Mouse (Mus musculus) neural tube, embryonic 12.5 days (tissue): ENCODE measurements at regions not wholly inside any gene's neighbourhood (a gene's known extent, or its start where the extent isn't known, plus 50 kb on each side); places are given as distances from the start of the nearest gene placed in this dataset.

ENCODE experiments used
- ATAC-seq: fragments of 200-750 bp; cut with Nextera tagmentation; 2 replicates; pipeline ENCODE4 v1.8.0; 2017; ENCODE audit warnings: low read depth, mild to moderate bottlenecking, moderate TSS enrichment, moderate library complexity; ENCODE audit not compliant: low FRiP score
- H3K27ac ChIP-seq: fragments of 300-500 bp; sonication (generic); 2 replicates; pipeline ENCODE4 v1.5.1; 2016
- H3K27me3 ChIP-seq: fragments of 300-500 bp; sonication (generic); replicated peaks from 2 replicates; pipeline ENCODE4 v1.6.1; 2016; ENCODE audit warnings: mild to moderate bottlenecking
- H3K36me3 ChIP-seq: fragments of 300-500 bp; sonication (generic); 2 replicates; pipeline ENCODE4 v1.6.1; 2016; ENCODE audit warnings: mild to moderate bottlenecking
- H3K4me1 ChIP-seq: fragments of 300-500 bp; sonication (generic); 2 replicates; pipeline ENCODE4 v1.6.1; 2016
- H3K4me2 ChIP-seq: fragments of 300-500 bp; sonication (generic); replicated peaks from 2 replicates; pipeline ENCODE4 v1.6.1; 2016; ENCODE audit warnings: mild to moderate bottlenecking
- H3K4me3 ChIP-seq: fragments of 300-500 bp; sonication (generic); 2 replicates; pipeline ENCODE4 v1.5.1; 2016
- H3K9ac ChIP-seq: fragments of 300-500 bp; sonication (generic); 2 replicates; pipeline ENCODE4 v1.6.1; 2016; ENCODE audit warnings: mild to moderate bottlenecking
- H3K9me3 ChIP-seq: fragments of 300-500 bp; sonication (generic); 2 replicates; pipeline ENCODE4 v1.6.1; 2016; ENCODE audit warnings: mild to moderate bottlenecking
- whole genome bisulfite sequencing: fragments of 180-500 bp; shearing (Covaris S2); methylation state at CpG from one replicate; pipeline ENCODE4 v1.1.7; 2016; 5-methylcytosine and 5-hydroxymethylcytosine counted together

- no peak overlapping the region for H3K4me3 ChIP-seq
- no peak for ATAC-seq
- no peak overlapping the region for H3K27ac ChIP-seq
- H3K9me3 ChIP-seq, result no peaks in the 10 kb centered on the region
- no peaks in the 10 kb centered on the region for H3K4me1 ChIP-seq
- no peaks in the 10 kb centered on the region for H3K36me3 ChIP-seq
- H3K9ac ChIP-seq, result no peak overlapping the region
- no peaks in the 10 kb centered on the region for H3K27me3 ChIP-seq
- no peak overlapping the region for H3K4me2 ChIP-seq
- 9% methylated on average over 1 of the region's 1 CpGs for WGBS
Observed at GRCm38 (mm10) chr16:66086499-66086898, 271.4 kb downstream of the Vgll3 start.

- no peak overlapping the region for H3K9ac ChIP-seq
- no peaks in the 10 kb centered on the region for H3K4me1 ChIP-seq
- no peaks in the 10 kb centered on the region for H3K36me3 ChIP-seq
- H3K9me3 ChIP-seq, result no peaks in the 10 kb centered on the region
- H3K27ac ChIP-seq, result no peak overlapping the region
- H3K4me3 ChIP-seq, result no peak overlapping the region
- no peak overlapping the region for H3K4me2 ChIP-seq
- no peak for ATAC-seq
- H3K27me3 ChIP-seq, result no peaks in the 10 kb centered on the region
- WGBS, result 64% methylated on average over 4 of the region's 4 CpGs
Observed at GRCm38 (mm10) chr16:66092766-66093165, 277.7 kb downstream of the Vgll3 start.

DNA sequence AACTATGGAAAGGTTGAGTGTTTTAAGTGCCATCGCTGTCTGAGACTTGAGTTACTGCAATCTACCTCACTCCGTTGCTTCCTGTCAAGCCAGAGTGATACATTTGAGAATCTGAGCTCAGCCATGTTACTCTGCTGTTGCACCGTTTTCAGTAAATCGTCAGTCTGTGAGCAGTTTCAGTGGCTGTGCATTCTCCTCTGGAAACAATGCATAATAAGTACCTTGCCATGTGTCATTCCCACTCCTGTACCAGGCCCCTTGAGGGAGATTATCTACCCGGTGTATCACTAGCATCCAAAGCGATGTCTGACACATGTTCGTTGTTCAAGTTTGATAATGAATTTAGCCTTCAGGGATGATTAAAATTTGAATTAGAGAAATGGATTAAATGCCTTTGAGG lies 280.6 kb downstream of the Vgll3 start:
- Histone ChIP-seq H3K27me3 (no peaks in the 10 kb centered on the region), H3K27ac (no peak overlapping the region), H3K4me3 (no peak overlapping the region), H3K9ac (no peak overlapping the region), H3K4me1 (no peaks in the 10 kb centered on the region), H3K4me2 (no peak overlapping the region), H3K9me3 (no peaks in the 10 kb centered on the region), H3K36me3 (no peaks in the 10 kb centered on the region)
- WGBS, result 71% methylated on average over 7 of the region's 7 CpGs
- peak; percentile 50; the same call in 1 of the 2 replicates for ATAC-seq

DNA sequence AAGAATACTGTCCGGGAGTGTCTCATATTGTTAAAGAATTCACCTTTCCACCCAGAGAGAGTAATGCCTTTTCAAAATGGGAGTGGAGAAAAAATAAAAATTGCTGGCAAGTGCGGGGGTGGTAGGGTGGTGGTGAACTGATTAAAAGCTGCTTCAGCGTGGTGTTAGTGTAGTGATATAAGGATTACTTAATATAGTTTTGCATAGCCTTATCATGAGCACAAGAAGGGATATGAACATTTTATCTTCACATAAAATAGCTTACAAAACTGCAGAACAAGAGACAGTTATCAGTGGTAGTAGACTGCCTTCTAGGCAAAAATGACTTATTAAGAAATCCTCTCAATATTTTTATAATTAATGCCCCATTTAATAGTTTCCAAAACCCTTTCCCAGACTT lies 302.9 kb downstream of the Vgll3 start:
- 86% methylated on average over 3 of the region's 3 CpGs for WGBS
- Histone ChIP-seq H3K4me2 (no peak overlapping the region), H3K27me3 (no peaks in the 10 kb centered on the region), H3K9me3 (no peaks in the 10 kb centered on the region), H3K4me3 (no peak overlapping the region), H3K9ac (no peak overlapping the region), H3K4me1 (no peaks in the 10 kb centered on the region), H3K36me3 (no peaks in the 10 kb centered on the region), H3K27ac (no peak overlapping the region)
- no peak for ATAC-seq

DNA sequence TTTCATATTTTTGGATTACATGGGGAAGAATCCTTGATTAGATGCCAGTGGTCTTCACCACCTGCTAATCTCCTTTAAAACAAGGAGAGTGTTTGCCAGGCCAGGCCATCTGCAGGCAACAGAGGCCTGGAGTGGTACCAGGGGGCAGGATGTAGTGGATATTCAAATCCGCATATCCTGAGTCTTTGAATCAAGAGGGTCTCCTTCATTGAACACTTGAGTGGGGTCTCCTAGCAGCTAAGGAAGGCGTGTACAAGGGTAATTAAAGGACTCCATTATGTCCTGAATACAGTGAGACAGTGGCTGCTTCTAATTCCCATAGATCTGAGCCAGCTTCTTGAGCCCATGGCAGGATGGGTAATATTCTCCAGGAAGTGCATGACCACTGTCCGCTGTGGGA lies 322.7 kb downstream of the Vgll3 start:
- Histone ChIP-seq H3K36me3 (no peaks in the 10 kb centered on the region), H3K27ac (no peak overlapping the region), H3K9ac (no peak overlapping the region), H3K4me3 (no peak overlapping the region), H3K9me3 (no peaks in the 10 kb centered on the region), H3K4me2 (no peak overlapping the region), H3K4me1 (no peaks in the 10 kb centered on the region), H3K27me3 (no peaks in the 10 kb centered on the region)
- WGBS, result 86% methylated on average over 3 of the region's 3 CpGs
- no peak for ATAC-seq

- no peak overlapping the region for H3K4me2 ChIP-seq
- ATAC-seq, result no peak
- H3K36me3 ChIP-seq, result no peaks in the 10 kb centered on the region
- H3K4me1 ChIP-seq, result no peaks in the 10 kb centered on the region
- H3K27me3 ChIP-seq, result no peaks in the 10 kb centered on the region
- H3K9ac ChIP-seq, result no peak overlapping the region
- H3K4me3 ChIP-seq, result no peak overlapping the region
- H3K9me3 ChIP-seq, result no peaks in the 10 kb centered on the region
- no peak overlapping the region for H3K27ac ChIP-seq
Observed at GRCm38 (mm10) chr16:66144765-66145164, 329.7 kb downstream of the Vgll3 start.

GRCm38 (mm10) chr16:66145280-66145679 lies 330.2 kb downstream of the Vgll3 start:
- no peak for ATAC-seq

DNA sequence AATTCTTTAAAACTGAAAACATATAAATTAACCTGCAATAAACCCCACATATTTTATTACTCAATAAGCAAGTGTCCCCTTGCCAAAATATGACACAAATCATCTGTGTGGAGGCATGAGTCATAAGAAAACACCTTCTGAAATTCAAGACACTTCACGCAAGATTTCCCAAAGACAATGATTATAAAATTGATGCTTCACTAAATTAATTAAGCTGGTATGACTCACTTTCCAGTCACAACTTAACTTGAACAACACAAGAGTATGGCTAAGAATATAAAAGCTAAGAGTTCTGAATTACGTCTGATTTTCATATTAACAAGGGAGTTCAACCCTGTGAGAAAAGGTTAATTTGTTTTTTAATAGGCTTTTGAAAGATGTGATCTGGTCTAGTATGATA lies 353.2 kb downstream of the Vgll3 start:
- H3K4me1 ChIP-seq, result no peaks in the 10 kb centered on the region
- H3K27ac ChIP-seq, result no peak overlapping the region
- ATAC-seq, result no peak
- H3K4me2 ChIP-seq, result no peak overlapping the region
- no peak overlapping the region for H3K9ac ChIP-seq
- WGBS, result 90% methylated on average over 2 of the region's 2 CpGs
- no peaks in the 10 kb centered on the region for H3K36me3 ChIP-seq
- H3K9me3 ChIP-seq, result no peaks in the 10 kb centered on the region
- no peaks in the 10 kb centered on the region for H3K27me3 ChIP-seq
- H3K4me3 ChIP-seq, result no peak overlapping the region

More at GRCm38 (mm10) chr16:66145280-66145679, 330.2 kb downstream of the Vgll3 start:
- H3K4me1 ChIP-seq, result no peaks in the 10 kb centered on the region
- no peak overlapping the region for H3K4me3 ChIP-seq
- H3K9me3 ChIP-seq, result no peaks in the 10 kb centered on the region
- no peaks in the 10 kb centered on the region for H3K36me3 ChIP-seq
- H3K9ac ChIP-seq, result no peak overlapping the region
- H3K27ac ChIP-seq, result no peak overlapping the region
- WGBS, result 2% methylated on average over 1 of the region's 1 CpGs
- no peak overlapping the region for H3K4me2 ChIP-seq
- H3K27me3 ChIP-seq, result no peaks in the 10 kb centered on the region

GRCm38 (mm10) chr16:66190801-66191200 lies 375.7 kb downstream of the Vgll3 start:
- no peaks in the 10 kb centered on the region for H3K36me3 ChIP-seq
- H3K4me2 ChIP-seq, result no peak overlapping the region
- H3K27ac ChIP-seq, result no peak overlapping the region
- H3K4me1 ChIP-seq, result no peaks in the 10 kb centered on the region
- H3K4me3 ChIP-seq, result no peak overlapping the region
- WGBS, result 28% methylated on average over 2 of the region's 2 CpGs
- no peak overlapping the region for H3K9ac ChIP-seq
- no peaks in the 10 kb centered on the region for H3K27me3 ChIP-seq
- no peaks in the 10 kb centered on the region for H3K9me3 ChIP-seq
- ATAC-seq, result no peak

DNA sequence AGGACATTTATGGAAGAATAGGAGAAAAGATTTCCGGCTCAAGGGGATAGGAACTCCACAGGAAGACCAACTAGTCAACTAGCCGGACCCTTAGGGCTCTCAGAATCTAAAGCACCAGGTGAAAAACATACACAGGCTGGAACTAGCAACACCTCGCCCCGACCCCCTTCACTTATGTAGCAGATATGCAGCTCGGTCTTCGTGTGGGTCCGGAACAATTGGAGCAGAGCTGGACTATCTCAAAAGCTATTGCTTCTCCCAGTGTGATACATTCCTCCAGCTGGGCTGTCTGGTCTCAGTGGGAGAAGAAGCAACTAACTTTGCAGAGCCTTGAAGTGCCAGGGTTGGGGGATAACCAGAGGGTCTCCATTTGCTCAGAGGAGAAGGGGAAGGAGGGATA lies 386.3 kb downstream of the Vgll3 start:
- Histone ChIP-seq H3K4me1 (no peaks in the 10 kb centered on the region), H3K4me3 (no peak overlapping the region), H3K4me2 (no peak overlapping the region), H3K27me3 (no peaks in the 10 kb centered on the region), H3K9me3 (no peaks in the 10 kb centered on the region), H3K27ac (no peak overlapping the region), H3K9ac (no peak overlapping the region), H3K36me3 (no peaks in the 10 kb centered on the region)
- 89% methylated on average over 7 of the region's 7 CpGs for WGBS
- ATAC-seq, result no peak
